Mouse (Mus musculus): ENCODE measurements at regions not wholly inside any gene's neighbourhood (a gene's known extent, or its start where the extent isn't known, plus 50 kb on each side); places are given as distances from the start of the nearest gene placed in this dataset.

GRCm38 (mm10) chr16:30163303-30163702, 99.1 kb downstream of the Hes1 start:
- DNase-seq: peak; percentile 33

- no peak for DNase-seq
Measured at GRCm38 (mm10) chr16:30165667-30166180, 101.5 kb downstream of the Hes1 start.

GRCm38 (mm10) chr16:30171381-30172079, 95.8 kb downstream of the Cpn2 start:
- peak; percentile 41 for DNase-seq

DNA sequence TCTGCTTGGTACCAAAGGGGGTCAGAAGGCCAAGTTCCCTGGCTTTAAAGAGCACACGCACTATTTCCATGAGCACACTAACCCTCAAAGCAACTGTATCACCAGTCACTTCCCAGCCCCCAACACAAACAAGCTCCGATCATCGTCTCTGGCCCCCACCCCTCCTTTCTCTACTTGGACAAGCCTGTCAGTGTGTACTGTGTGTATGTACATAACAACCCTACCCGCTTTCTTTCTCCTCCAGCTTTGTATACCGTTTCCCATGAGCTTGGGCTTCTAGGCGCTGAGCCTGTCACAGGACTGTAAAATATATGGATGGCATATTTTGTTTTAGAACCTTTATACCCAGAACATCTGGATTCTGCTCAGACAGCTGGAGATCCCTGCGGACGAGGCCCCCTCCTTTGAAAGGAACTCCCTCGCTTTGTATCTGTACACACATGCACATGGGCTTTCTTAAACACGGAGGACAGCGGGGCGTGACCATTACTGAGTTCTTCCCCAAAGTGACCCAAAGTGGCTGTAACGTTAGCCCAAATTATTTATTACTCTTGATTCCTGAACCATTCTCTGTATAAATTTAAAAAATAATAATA, 95.1 kb downstream of the Cpn2 start:
- no peak for DNase-seq

- peak; percentile 31 for DNase-seq
Measured at GRCm38 (mm10) chr16:30172798-30173202, 94.5 kb downstream of the Cpn2 start.

DNA sequence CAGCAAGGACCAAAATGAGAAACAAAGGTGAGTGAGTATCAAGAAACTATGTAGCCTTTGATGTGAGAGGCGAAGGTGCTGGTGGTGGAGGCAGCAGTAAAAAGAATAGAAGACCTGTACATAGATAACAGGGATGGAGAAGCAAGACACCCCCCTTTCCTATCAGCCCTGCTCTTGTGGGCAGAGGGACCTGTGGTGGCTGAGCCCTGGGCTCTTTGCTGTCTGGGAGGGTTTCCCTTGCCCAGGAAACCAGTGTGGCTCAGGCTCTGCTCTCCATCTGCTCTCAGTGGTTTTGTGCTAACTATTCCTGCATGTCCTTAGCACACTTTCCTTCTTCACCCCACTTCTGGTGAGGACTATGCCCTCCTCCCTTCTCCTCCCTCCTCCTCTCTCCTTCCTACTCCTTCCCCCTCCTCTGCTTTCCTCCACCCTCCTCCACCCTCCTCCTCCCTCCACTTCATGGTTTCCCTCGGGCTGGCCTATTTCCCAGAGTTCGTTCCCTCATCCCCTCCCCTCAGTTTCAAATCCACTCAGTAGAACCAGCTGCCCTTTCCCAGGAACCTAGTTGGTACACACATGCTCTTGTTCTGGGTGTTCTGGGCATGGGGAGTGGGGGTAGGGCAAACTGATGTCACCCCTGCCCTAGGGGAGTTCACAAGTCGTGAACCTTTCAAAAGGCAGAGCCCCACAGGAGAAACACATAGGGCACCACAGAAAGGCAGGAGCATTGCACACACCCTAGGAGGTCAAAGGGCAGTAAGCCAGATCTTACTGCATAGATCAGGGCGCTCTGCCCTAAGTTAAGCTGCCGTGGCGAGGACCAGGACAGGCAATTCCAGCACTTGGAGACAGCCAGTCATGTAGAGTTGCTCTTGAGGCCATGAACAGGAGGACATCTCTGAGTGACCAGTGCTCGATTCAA, 93.1 kb downstream of the Cpn2 start:
- peak; percentile 28 for DNase-seq

DNA sequence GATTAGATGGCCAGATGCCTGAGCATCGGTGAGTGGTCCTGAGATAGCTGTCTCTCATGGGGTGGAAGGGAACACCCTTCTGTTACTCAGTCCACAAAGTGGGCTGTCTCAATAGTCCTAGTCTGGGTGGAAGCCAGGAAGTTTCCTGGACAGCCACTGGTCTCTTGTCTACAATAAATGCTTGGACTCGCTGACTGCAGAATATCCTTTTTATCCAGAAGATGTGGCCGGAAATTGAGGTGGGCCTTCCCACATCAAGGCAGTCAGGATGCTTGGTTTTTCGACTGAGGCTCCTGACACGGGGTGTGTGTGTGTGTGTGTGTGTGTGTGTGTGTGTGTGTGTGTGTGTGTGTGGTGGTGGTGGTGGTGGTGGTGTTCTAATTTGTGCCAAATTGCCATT, 91.0 kb downstream of the Cpn2 start:
- peak; percentile 29 for DNase-seq

GRCm38 (mm10) chr16:30177769-30178168, 89.5 kb downstream of the Cpn2 start:
- no peak for DNase-seq

- peak; percentile 27 for DNase-seq
Measured at GRCm38 (mm10) chr16:30178596-30178995, 88.7 kb downstream of the Cpn2 start.

- DNase-seq: no peak
Measured at GRCm38 (mm10) chr16:30179504-30179976, 87.8 kb downstream of the Cpn2 start.

GRCm38 (mm10) chr16:30181116-30181515, 86.2 kb downstream of the Cpn2 start:
- no peak for DNase-seq

DNA sequence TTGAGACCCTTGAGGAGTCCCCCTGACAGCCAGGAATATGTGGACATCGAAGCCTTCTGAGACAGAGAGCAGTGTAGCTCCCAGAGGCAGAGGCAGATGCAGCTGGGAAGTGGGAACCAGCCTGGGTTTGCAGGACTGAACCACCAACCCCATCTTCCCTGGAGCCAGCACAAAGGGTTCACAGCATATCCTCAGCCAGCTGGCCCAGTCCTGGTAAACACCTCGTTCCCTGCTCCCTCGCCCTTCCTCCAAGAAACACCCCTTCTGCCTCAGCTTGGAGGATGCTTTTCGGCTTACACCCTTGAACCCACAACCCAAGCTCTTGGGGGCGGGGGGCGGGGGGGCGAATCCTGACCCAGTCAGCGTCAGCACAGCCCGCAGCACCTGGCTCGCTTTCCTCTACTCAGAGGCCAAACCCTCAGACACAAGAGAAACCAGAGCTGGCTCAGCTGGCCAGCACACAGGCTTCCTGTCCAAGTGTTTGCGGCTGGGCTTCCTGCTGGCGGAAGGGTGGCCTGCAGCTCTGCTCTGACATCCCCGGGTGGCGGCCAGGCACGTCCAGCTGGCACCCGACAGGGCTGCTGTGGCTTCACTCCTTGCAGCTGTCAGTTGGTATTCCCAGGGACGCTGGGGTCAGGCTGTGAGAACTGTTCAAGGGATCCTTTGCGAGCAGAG, 82.6 kb downstream of the Cpn2 start:
- peak; percentile 82 for DNase-seq

DNA sequence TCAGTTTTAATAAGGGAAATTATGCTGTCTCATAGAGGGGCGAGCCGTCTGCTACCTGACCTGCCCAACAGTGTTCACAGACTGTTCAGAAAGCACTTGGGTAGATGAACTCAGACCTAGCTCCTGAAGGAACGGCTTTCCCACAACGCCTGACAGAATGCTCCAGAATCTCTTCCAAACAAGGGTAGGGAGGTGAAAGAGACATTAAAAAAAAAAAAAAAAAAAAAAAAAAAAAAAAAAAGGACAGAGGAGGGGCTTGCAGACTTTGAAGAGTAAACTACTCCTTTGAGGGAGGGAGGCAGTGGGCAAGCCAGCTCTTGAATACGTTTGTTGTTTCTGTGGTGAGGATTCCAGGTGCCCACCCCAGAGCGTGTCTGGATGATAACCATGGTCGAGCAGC, 81.6 kb downstream of the Cpn2 start:
- no peak for DNase-seq

GRCm38 (mm10) chr16:30186201-30186700, 81.0 kb downstream of the Cpn2 start:
- peak; percentile 75 for DNase-seq

DNA sequence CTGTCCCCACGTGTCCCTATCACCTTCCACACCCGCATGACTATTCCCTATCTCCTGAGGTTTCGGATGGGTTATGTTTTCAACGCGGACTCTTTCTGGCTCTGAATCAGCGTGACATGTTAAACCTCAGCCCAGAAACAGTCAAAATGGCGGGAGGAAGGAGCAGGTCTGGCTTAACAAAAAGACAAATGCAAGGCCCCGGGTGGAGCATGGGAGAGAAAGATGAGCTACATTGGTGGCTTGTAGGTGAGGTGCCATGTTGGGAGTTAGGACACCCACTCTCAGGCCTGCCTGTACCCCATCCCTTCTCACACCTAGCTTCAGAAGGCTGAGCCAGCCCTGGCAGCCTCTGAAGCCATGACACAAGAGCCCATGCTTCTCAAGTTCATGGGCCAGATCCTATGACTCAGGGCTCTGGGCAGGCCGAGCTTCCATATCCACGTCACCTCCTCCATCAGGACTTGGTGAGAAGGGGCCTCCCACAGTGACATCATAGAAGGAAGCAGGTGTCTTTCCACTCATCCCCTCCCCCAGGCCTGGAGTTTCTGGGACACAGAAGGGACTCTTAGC, 80.5 kb downstream of the Cpn2 start:
- peak; percentile 49 for DNase-seq

DNA sequence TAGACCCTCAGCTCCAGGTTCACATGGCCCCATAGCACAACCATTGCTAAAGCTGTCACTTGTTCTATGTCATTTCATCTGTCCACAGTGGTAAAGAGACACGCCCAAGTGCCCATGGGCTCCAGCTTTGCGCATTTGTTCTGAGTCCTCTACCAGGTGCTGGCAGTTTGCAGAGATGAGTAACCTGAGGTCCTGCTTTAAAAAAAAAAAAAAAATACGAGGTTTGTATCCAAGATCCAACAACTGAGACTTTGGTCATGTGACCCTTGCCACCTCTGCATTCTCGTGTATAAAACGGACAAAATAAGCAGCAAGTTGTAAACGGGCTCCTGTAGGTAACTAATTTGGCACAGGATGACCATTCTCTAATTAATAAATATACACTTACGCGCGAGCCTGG, 79.9 kb downstream of the Cpn2 start:
- peak; percentile 46 for DNase-seq

DNA sequence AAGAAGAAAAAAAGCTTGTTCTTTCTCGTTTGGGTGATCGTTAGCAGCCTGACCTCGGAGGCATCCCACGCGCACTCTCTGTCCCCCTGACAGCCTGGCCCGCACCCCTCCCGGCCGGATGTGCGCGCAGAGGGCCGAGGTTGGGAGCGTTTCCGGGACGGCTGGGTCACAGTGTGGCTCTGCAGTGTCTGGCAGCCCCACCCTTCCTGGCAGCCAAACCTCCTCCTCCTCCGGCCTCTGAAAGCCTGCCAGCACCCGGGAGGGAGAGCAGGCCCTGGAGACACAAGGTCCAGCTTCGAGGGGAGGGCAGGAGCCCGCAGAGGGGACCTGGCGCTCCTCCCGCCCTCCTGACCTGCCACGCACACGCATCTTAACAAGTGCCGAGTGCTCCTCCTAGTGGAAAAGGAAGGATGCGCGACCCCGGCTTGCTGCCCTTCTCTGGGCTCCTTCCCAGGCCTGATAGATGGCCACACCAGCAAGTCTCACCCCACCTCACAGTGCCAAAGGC, 79.3 kb downstream of the Cpn2 start:
- peak; percentile 100 for DNase-seq

GRCm38 (mm10) chr16:30188769-30189430, 78.4 kb downstream of the Cpn2 start:
- peak; percentile 97 for DNase-seq

GRCm38 (mm10) chr16:30190351-30190750, 76.9 kb downstream of the Cpn2 start:
- DNase-seq: no peak

DNA sequence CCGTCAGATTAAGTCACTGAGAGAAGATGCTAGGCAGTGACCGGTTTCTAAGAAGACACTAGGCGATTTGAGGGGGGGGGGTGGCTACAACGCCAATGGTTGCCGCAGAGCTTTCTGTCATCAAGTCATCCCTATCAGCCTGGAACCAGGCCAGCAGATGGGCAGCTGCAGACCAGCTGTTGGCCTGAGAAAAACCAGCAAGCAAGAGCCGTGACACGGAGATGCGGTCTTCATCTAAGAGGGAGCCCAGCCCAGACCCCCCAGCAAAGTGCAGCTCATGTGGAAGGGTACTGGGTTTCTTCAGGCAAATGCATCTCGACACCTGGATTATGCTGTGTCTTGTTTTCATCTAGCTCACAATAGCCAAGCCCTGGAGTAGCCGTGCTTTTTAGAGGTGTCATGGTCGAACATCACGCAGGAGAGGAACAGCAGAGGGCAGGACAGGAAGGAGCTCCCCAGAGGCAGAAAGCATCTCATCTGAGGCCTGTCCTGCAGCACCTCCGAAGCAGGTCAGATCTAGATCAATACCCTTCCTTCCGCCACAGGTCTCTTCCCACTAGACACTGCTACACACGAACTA, 76.3 kb downstream of the Cpn2 start:
- DNase-seq: no peak

All from kidney, adult 11 months (tissue).